Mouse (Mus musculus): ENCODE data around the gene Treml2.
"Not testable (repeated sequence)": the region's sequence is repeated elsewhere in the genome, so short reads cannot be mapped to it uniquely, and the experiment has no call there.

The Treml2 gene

DNA sequence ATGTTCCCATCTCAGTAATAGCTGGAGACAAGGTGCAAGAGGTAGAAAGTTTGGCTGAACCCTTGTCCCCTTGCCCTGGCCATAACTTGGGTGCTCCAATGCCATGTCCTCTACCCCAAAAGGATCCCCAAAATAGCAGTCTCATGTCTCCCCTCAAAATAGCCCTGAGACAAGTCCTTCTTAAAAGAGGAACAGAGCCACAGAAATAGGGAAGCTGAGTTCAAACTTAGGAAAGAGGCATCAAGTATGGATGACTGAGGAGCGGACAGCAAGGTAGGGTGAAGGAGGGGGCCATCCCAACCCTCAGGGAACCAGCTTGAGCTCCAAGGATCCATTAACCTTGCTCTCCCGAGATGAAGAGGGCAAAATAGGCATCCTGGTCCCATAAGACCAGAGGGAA lies 48.0 kb downstream of the Treml2 start:
- no peak for DNase-seq (ENCODE audit: low spot score)

DNA sequence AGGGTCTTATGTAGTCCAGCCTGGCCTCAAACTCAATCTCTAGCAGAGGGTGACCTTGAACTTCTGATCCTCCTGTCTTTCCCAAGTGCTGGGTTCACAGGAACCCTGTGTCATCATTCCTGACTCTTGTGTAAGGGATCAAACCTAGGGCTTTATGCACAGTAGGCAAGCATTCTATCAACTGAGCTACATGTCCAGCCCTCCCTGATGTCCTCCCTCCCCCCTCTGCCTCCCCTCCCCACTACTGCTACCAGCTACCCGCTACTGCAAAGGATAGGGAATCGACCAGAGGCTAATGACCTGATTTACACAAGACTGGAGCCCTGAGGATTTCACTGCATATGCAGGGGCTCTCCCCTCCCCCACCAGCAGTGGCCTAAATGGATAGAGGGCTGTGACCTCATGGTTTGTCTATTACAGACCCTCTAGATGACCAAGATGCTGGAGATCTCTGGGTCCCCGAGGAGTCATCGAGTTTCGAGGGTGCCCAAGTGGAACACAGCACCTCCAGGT lies 51.4 kb downstream of the Treml2 start:
- no peak for DNase-seq (ENCODE audit: low spot score)

DNA sequence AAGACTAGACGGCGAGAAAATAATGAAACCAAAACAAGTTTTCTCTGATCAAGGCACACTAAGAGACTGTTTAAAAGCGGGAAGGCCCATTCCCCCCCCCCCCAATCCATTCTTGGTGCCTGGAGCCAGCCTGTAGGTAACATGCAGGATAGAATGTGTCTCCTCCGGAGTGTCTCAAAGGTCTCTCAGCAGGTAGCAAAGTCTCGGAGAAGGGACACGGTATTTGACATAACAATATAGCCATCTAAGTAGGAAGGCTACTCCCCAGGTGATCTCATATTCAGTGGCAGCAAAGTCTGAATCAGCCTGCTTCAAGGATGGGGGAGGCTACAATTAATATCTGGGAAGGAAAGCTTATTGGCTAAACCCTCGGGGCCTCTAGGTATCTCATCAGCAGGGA lies 53.7 kb downstream of the Treml2 start:
- DNase-seq (ENCODE audit: low spot score), result not testable (repeated sequence)

DNA sequence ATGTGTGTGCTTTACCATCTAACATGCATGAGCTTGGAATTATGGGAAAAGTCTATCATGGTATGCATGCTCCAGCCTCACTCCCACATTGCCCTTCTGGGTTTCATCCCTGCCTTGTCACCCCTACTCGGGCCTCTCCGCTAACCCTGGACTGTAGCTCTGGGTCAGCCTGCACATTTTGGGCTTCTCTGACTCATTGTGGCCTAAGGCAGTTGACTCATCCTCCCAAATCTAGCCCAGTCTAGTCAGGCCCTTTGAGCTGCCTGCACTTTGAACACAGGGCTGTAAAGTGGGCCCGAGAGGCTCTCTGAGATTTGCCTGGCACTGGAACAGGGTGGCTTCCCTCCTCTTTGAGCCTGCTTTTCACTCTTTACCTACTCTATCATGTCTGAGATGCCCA lies 56.5 kb downstream of the Treml2 start:
- DNase-seq (ENCODE audit: low spot score), result no peak

DNA sequence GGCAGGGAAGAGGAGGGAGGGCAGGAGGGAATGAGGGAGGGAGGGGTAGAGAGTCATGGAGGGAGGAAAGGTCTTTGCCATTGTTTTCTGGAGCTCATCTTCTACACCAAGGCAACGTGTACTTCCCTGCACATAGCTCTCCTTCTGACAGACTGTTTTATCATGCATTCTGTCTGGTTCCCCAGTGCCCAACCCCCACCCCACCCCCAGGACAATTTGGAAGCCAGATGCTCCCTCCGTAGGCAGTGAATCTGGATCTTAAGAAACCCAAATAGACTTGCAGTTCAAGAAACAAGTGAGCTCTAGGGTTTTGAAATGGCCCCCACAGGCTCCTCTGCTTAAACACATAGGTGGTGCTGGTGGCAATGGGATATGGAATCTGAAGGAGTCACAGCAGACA lies 58.6 kb downstream of the Treml2 start:
- no peak for DNase-seq (ENCODE audit: low spot score)

DNA sequence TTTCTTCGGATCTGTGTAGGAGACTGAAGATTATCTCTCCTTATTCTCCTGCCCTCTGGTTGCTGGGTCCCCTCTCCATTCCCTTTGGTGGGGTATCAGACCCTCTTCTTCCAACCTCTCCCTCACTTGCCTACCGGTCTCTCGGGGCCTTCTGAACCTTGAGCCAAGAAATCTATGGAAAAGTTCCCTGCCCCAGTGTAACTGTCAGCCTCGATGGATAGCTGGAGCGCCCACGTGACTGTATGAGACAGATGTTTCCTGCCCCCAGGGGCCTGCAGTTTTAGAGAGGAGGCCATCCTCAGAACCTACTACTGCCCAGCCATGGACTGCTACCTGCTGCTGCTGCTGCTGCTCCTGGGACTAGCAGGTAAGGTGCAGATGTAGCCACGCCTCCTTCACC lies 60.3 kb downstream of the Treml2 start, which contains the start of gene Treml1:
Gene Treml1 (plus strand): TSS at position 301 of the 400 bp plus-strand sequence.
- DNase-seq (ENCODE audit: low spot score), result no peak

DNA sequence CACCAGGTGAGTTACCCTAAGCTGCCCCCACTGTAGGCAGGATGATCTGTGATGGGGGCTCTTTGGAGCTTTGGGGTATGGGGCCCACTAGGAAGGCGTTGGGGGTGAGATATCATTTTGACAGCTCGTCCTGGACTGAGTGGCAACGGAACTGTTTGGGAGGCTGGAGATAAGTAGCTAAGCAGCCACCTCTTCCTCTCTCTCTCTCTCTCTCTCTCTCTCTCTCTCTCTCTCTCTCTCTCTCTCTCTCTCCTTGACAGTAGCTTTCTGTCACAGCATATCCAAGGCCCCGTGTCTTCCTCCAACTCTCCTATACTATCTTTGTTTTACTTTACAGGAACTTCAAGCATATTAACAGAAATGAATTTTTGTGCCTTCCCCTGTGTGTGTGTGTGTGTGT lies 61.2 kb downstream of the Treml2 start:
- no peak for DNase-seq (ENCODE audit: low spot score)

All from testis, postnatal 14 days (tissue).